Mouse (Mus musculus) layer of hippocampus, adult 18-20 months (tissue): ENCODE measurements at regions not wholly inside any gene's neighbourhood (a gene's known extent, or its start where the extent isn't known, plus 50 kb on each side); places are given as distances from the start of the nearest gene placed in this dataset.

Experiments used
- DNase-seq, 2 experiments: peaks; one replicate each; pipeline ENCODE4 v3.0.0; 2022; ENCODE audit warnings: low spot score in 2 of 2

GRCm38 (mm10) chr5:45270679-45271078, 179.4 kb downstream of the Qdpr start:
- DNase-seq: no peak

- no peak for DNase-seq
Measured at GRCm38 (mm10) chr5:45269391-45269790, 180.6 kb downstream of the Qdpr start.

GRCm38 (mm10) chr5:45266914-45267313, 183.1 kb downstream of the Qdpr start:
- peak in 1 of 2 experiments; percentile 6 for DNase-seq

GRCm38 (mm10) chr5:45258486-45258885, 191.6 kb downstream of the Qdpr start:
- DNase-seq: no peak

- no peak for DNase-seq
Measured at GRCm38 (mm10) chr5:45256256-45256999, 193.6 kb downstream of the Qdpr start.

GRCm38 (mm10) chr5:45231856-45232255, 218.2 kb downstream of the Qdpr start:
- peak; percentile 68 to 87 for DNase-seq

- no peak for DNase-seq
Measured at GRCm38 (mm10) chr5:45230097-45230496, 219.9 kb downstream of the Qdpr start.

GRCm38 (mm10) chr5:45229477-45229876, 220.6 kb downstream of the Qdpr start:
- DNase-seq: no peak

- DNase-seq: peak in 1 of 2 experiments; percentile 35
Measured at GRCm38 (mm10) chr5:45228226-45228927, 221.7 kb downstream of the Qdpr start.

GRCm38 (mm10) chr5:45220272-45220916, 229.6 kb downstream of the Qdpr start:
- DNase-seq: peak; percentile 50 to 75

- no peak for DNase-seq
Measured at GRCm38 (mm10) chr5:45219558-45219957, 230.5 kb downstream of the Qdpr start.

GRCm38 (mm10) chr5:45219101-45219500, 230.9 kb downstream of the Qdpr start:
- peak in 1 of 2 experiments; percentile 27 for DNase-seq

GRCm38 (mm10) chr5:45214475-45214874, 235.6 kb downstream of the Qdpr start:
- no peak for DNase-seq

- no peak for DNase-seq
Measured at GRCm38 (mm10) chr5:45198408-45198807, 251.6 kb downstream of the Qdpr start.

GRCm38 (mm10) chr5:45196159-45196558, 253.9 kb downstream of the Qdpr start:
- peak; percentile 19 to 63 for DNase-seq

- DNase-seq: no peak
Measured at GRCm38 (mm10) chr5:45192287-45192686, 257.7 kb downstream of the Qdpr start.

GRCm38 (mm10) chr5:45173035-45173755, 276.8 kb downstream of the Qdpr start:
- DNase-seq: no peak

- DNase-seq: no peak
Measured at GRCm38 (mm10) chr5:45159194-45159593, 290.8 kb downstream of the Qdpr start.

- DNase-seq: no peak
Measured at GRCm38 (mm10) chr5:45154936-45155335, 295.1 kb downstream of the Qdpr start.

GRCm38 (mm10) chr5:45144186-45144585, 305.9 kb downstream of the Qdpr start:
- DNase-seq: peak in 1 of 2 experiments; percentile 10

- DNase-seq: no peak
Measured at GRCm38 (mm10) chr5:45137198-45137973, 312.6 kb downstream of the Qdpr start.
